Comparison of ENCODE assay signal across 12 mouse cellular contexts in genomic region chr7:27048886-27049285, GRCm38 (mm10). TPM values are rescaled to one million over a fixed set of nuclear protein-coding genes. Genes with fewer than 3 reads are reported as not detected.
DNase-seq lines count a peak whose midpoint lies in the region; ATAC-seq and TF ChIP-seq lines count a peak whose summit lies in the region.
"Not testable (repeated sequence)": the region's sequence is repeated elsewhere in the genome, so short reads cannot be mapped to it uniquely, and the experiment has no call there.
"Had no signal": no experiment of that assay in that cellular context is flagged by ENCODE, and none has a peak within 500 bp of the region (broad histone marks: within the 10 kb centered on the region; RNA-seq: fewer than 3 reads in every experiment).

No protein-coding gene starts in this region.

- peak overlapping the region; percentile 46 for H3K27ac ChIP-seq in liver, adult 2 months (replicated peaks; ENCODE audit: insufficient read depth, low read depth, low read length)
- H3K27ac ChIP-seq in liver, embryonic 16.5 days (ENCODE audit: low read length); liver, postnatal 0 days (ENCODE audit: low read depth): not testable (repeated sequence)

- not testable (repeated sequence) for H3K4me1 ChIP-seq in liver, adult 2 months (ENCODE audit: control insufficient read depth, insufficient read depth, low read length); liver, embryonic 16.5 days (ENCODE audit: control insufficient read depth, low read depth, low read length); liver, postnatal 0 days (ENCODE audit: insufficient read depth)

- TF ChIP-seq EP300 in liver, postnatal 0 days (IDR thresholded peaks at IDR 0.05; ENCODE audit: low read depth): not testable (repeated sequence)

- not testable (repeated sequence) for TF ChIP-seq POLR2A in liver, adult 2 months (IDR thresholded peaks at IDR 0.05; ENCODE audit: extremely low read depth, insufficient read depth, low read length)

- TF ChIP-seq CTCF in liver, adult 2 months (IDR thresholded peaks at IDR 0.05; ENCODE audit: low read depth, low read length); liver, postnatal 0 days (IDR thresholded peaks at IDR 0.05; ENCODE audit: low read depth): not testable (repeated sequence)

- WGBS in liver, adult 2 months: 15% methylated on average over 1 of the region's 1 CpGs
- WGBS in liver, embryonic 16.5 days (ENCODE audit: insufficient replicate concordance): 18% methylated on average over 1 of the region's 1 CpGs
- WGBS in liver, postnatal 0 days (ENCODE audit: insufficient replicate concordance): 45% methylated on average over 1 of the region's 1 CpGs

- H3K4me2 ChIP-seq in liver, embryonic 16.5 days (ENCODE audit: low read depth, low read length); liver, postnatal 0 days (ENCODE audit: low read depth, low read length): not testable (repeated sequence)

- not testable (repeated sequence) for H3K9me3 ChIP-seq in liver, embryonic 16.5 days (replicated peaks; ENCODE audit: control insufficient read depth, low read length); liver, postnatal 0 days (ENCODE audit: low read length)

- not testable (repeated sequence) for H3K4me3 ChIP-seq in liver, adult 2 months (ENCODE audit: insufficient read depth, low read depth, low read length); liver, embryonic 16.5 days (ENCODE audit: low read depth, low read length); liver, postnatal 0 days (ENCODE audit: low read depth, low read length)

- not testable (repeated sequence) for H3K27me3 ChIP-seq in liver, adult 2 months (ENCODE audit: control insufficient read depth, insufficient read depth, low read length); liver, embryonic 16.5 days (ENCODE audit: control insufficient read depth, insufficient read depth, low read depth, low read length); liver, postnatal 0 days (ENCODE audit: insufficient read depth, low read length)

- H3K9ac ChIP-seq in liver, adult 2 months (ENCODE audit: low read depth, low read length); liver, embryonic 16.5 days (ENCODE audit: low read depth, low read length); liver, postnatal 0 days (replicated peaks): not testable (repeated sequence)

- peak; percentile 91 for DNase-seq in liver, adult 2 months (ENCODE audit: extremely low read depth, low read depth, low spot score)
- DNase-seq in liver, postnatal 0 days: not testable (repeated sequence)

- H3K36me3 ChIP-seq in liver, adult 2 months (ENCODE audit: control insufficient read depth, insufficient read depth, low read length); liver, embryonic 16.5 days (ENCODE audit: control insufficient read depth, insufficient read depth); liver, postnatal 0 days (replicated peaks; ENCODE audit: insufficient read depth, low read length): not testable (repeated sequence)

- H3K79me2 ChIP-seq in liver, adult 2 months (ENCODE audit: control insufficient read depth, insufficient read depth, low read length): not testable (repeated sequence)

- ATAC-seq in liver, embryonic 16.5 days (ENCODE audit: low read depth): peak; percentile 43; the same call in 1 of the 2 replicates
- ATAC-seq in liver, postnatal 0 days: peak; percentile 78

RNA-seq across cellular contexts. Expression of gene Cyp2a12, which starts 20.0 kb away (rescaled TPM):
- 815 and 1,006 TPM in 2 replicates for total RNA-seq in liver, adult 2 months (2014; rRNA removed)
- polyA plus RNA-seq in liver, adult 2 months (2012; rRNA removed): 590 and 699 TPM in 2 replicates
- polyA plus RNA-seq in liver, embryonic 16.5 days (2015; fragmentation: Nextera tagmentation; extraction: Ambion mirVana): 14.0 and 18.5 TPM in 2 replicates
- 70.2 and 81.9 TPM in 2 replicates for polyA plus RNA-seq in liver, postnatal 0 days (2015; fragmentation: Nextera tagmentation; extraction: Ambion mirVana)
- total RNA-seq: CH12.LX, ES-E14, G1E, MEL had no signal
- polyA plus RNA-seq: activated CD4-positive, CD25-positive, alpha-beta regulatory T cell, adult 4 months; brain, embryonic 14.5 days; C2C12; CD4-positive, CD25-positive, alpha-beta regulatory T cell, adult 4 months; G1E; Patski had no signal
